Mouse (Mus musculus): Measurements from ENCODE around the gene Plekha5. TPM values are rescaled to one million over a fixed set of nuclear protein-coding genes. Genes with fewer than 3 reads are reported as not detected.
A peak's percentile ranks its signal among the peaks of the same experiment; 100 is the strongest.

The Plekha5 gene
- 27.9 and 30.1 TPM in 2 replicates for polyA plus RNA-seq (2015; fragmentation: Nextera tagmentation; extraction: Ambion mirVana)

- WGBS: 2% methylated on average over 36 of the region's 65 CpGs
- peak within 1 kb of the TSS; percentile 100 for H3K4me3 ChIP-seq (ENCODE audit: low read length)
- peak within 1 kb of the TSS; percentile 93 for H3K27ac ChIP-seq (ENCODE audit: low read length)
- no peaks in the 10 kb centered on the region for H3K27me3 ChIP-seq (replicated peaks; ENCODE audit: control insufficient read depth, insufficient read depth, low read length)
- peak; percentile 94 for ATAC-seq
- no peaks in the 10 kb centered on the region for H3K36me3 ChIP-seq (ENCODE audit: control insufficient read depth, insufficient read depth, low read length)
- peaks cover 5% of the 10 kb centered on the region; the same call in 1 of the 2 replicates for H3K4me1 ChIP-seq (ENCODE audit: control insufficient read depth, insufficient read depth, low read length)
- H3K4me2 ChIP-seq (ENCODE audit: low read depth, low read length): peak within 1 kb of the TSS; percentile 76
- peak within 1 kb of the TSS; percentile 97 for H3K9ac ChIP-seq (ENCODE audit: low read depth, low read length)
- no peaks in the 10 kb centered on the region for H3K9me3 ChIP-seq (ENCODE audit: control insufficient read depth, low read length)
Measured at GRCm38 (mm10) chr6:140423846-140424200, at the start of gene Plekha5. Gene Plekha5, plus strand, starts transcription at chr6:140424054.

- 66% methylated on average over 4 of the region's 4 CpGs for WGBS
- ATAC-seq: no peak
- Histone ChIP-seq H3K36me3 (ENCODE audit: control insufficient read depth, insufficient read depth, low read length) (no peaks in the 10 kb centered on the region), H3K9me3 (ENCODE audit: control insufficient read depth, low read length) (no peaks in the 10 kb centered on the region), H3K4me1 (ENCODE audit: control insufficient read depth, insufficient read depth, low read length) (no peaks in the 10 kb centered on the region), H3K4me3 (ENCODE audit: low read length) (no peak overlapping the region), H3K9ac (ENCODE audit: low read depth, low read length) (no peak overlapping the region), H3K27ac (ENCODE audit: low read length) (no peak overlapping the region), H3K4me2 (ENCODE audit: low read depth, low read length) (no peak overlapping the region), H3K27me3 (replicated peaks; ENCODE audit: control insufficient read depth, insufficient read depth, low read length) (no peaks in the 10 kb centered on the region)
Measured at GRCm38 (mm10) chr6:140375671-140376070, 48.2 kb upstream of the Plekha5 start.

GRCm38 (mm10) chr6:140380588-140380987 lies 43.3 kb upstream of the Plekha5 start:
- Histone ChIP-seq H3K9me3 (ENCODE audit: control insufficient read depth, low read length) (no peaks in the 10 kb centered on the region), H3K4me3 (ENCODE audit: low read length) (no peak overlapping the region), H3K9ac (ENCODE audit: low read depth, low read length) (no peak overlapping the region), H3K36me3 (ENCODE audit: control insufficient read depth, insufficient read depth, low read length) (no peaks in the 10 kb centered on the region), H3K4me1 (ENCODE audit: control insufficient read depth, insufficient read depth, low read length) (no peaks in the 10 kb centered on the region), H3K27me3 (replicated peaks; ENCODE audit: control insufficient read depth, insufficient read depth, low read length) (no peaks in the 10 kb centered on the region), H3K4me2 (ENCODE audit: low read depth, low read length) (no peak overlapping the region), H3K27ac (ENCODE audit: low read length) (no peak overlapping the region)
- 57% methylated on average over 2 of the region's 2 CpGs for WGBS
- peak; percentile 78 for ATAC-seq

- Histone ChIP-seq H3K4me3 (ENCODE audit: low read length) (no peak overlapping the region), H3K27me3 (replicated peaks; ENCODE audit: control insufficient read depth, insufficient read depth, low read length) (no peaks in the 10 kb centered on the region), H3K4me1 (ENCODE audit: control insufficient read depth, insufficient read depth, low read length) (no peaks in the 10 kb centered on the region), H3K4me2 (ENCODE audit: low read depth, low read length) (no peak overlapping the region), H3K27ac (ENCODE audit: low read length) (no peak overlapping the region), H3K9me3 (ENCODE audit: control insufficient read depth, low read length) (no peaks in the 10 kb centered on the region), H3K36me3 (ENCODE audit: control insufficient read depth, insufficient read depth, low read length) (no peaks in the 10 kb centered on the region), H3K9ac (ENCODE audit: low read depth, low read length) (no peak overlapping the region)
- ATAC-seq: peak; percentile 20; the same call in 1 of the 2 replicates
- WGBS: 82% methylated on average over 8 of the region's 8 CpGs
Measured at GRCm38 (mm10) chr6:140381162-140381561, 42.7 kb upstream of the Plekha5 start.

GRCm38 (mm10) chr6:140383580-140384400 lies 40.1 kb upstream of the Plekha5 start:
- ATAC-seq: no peak
- H3K9ac ChIP-seq (ENCODE audit: low read depth, low read length): no peak overlapping the region
- no peaks in the 10 kb centered on the region for H3K36me3 ChIP-seq (ENCODE audit: control insufficient read depth, insufficient read depth, low read length)
- H3K4me1 ChIP-seq (ENCODE audit: control insufficient read depth, insufficient read depth, low read length): no peaks in the 10 kb centered on the region
- H3K4me3 ChIP-seq (ENCODE audit: low read length): no peak overlapping the region
- H3K27me3 ChIP-seq (replicated peaks; ENCODE audit: control insufficient read depth, insufficient read depth, low read length): no peaks in the 10 kb centered on the region
- WGBS: 86% methylated on average over 10 of the region's 10 CpGs
- H3K27ac ChIP-seq (ENCODE audit: low read length): no peak overlapping the region
- H3K9me3 ChIP-seq (ENCODE audit: control insufficient read depth, low read length): no peaks in the 10 kb centered on the region
- H3K4me2 ChIP-seq (ENCODE audit: low read depth, low read length): no peak overlapping the region

- WGBS: 95% methylated on average over 7 of the region's 7 CpGs
- Histone ChIP-seq H3K4me1 (ENCODE audit: control insufficient read depth, insufficient read depth, low read length) (no peaks in the 10 kb centered on the region), H3K4me2 (ENCODE audit: low read depth, low read length) (no peak overlapping the region), H3K36me3 (ENCODE audit: control insufficient read depth, insufficient read depth, low read length) (no peaks in the 10 kb centered on the region), H3K9me3 (ENCODE audit: control insufficient read depth, low read length) (no peaks in the 10 kb centered on the region), H3K4me3 (ENCODE audit: low read length) (no peak overlapping the region), H3K27me3 (replicated peaks; ENCODE audit: control insufficient read depth, insufficient read depth, low read length) (no peaks in the 10 kb centered on the region), H3K9ac (ENCODE audit: low read depth, low read length) (no peak overlapping the region), H3K27ac (ENCODE audit: low read length) (no peak overlapping the region)
- no peak for ATAC-seq
Measured at GRCm38 (mm10) chr6:140396687-140397086, 27.2 kb upstream of the Plekha5 start.

GRCm38 (mm10) chr6:140402766-140403310 lies 21.0 kb upstream of the Plekha5 start:
- H3K9me3 ChIP-seq (ENCODE audit: control insufficient read depth, low read length): no peaks in the 10 kb centered on the region
- no peak overlapping the region; the same call in 1 of the 2 replicates for H3K27ac ChIP-seq (ENCODE audit: low read length)
- H3K27me3 ChIP-seq (replicated peaks; ENCODE audit: control insufficient read depth, insufficient read depth, low read length): no peaks in the 10 kb centered on the region
- no peak overlapping the region for H3K4me2 ChIP-seq (ENCODE audit: low read depth, low read length)
- no peak overlapping the region for H3K4me3 ChIP-seq (ENCODE audit: low read length)
- no peak overlapping the region for H3K9ac ChIP-seq (ENCODE audit: low read depth, low read length)
- H3K4me1 ChIP-seq (ENCODE audit: control insufficient read depth, insufficient read depth, low read length): peaks cover 3% of the 10 kb centered on the region; the same call in 1 of the 2 replicates
- WGBS: 42% methylated on average over 13 of the region's 13 CpGs
- H3K36me3 ChIP-seq (ENCODE audit: control insufficient read depth, insufficient read depth, low read length): no peaks in the 10 kb centered on the region
- peak; percentile 98 for ATAC-seq

- 75% methylated on average over 3 of the region's 3 CpGs for WGBS
- ATAC-seq: no peak
- no peak overlapping the region for H3K9ac ChIP-seq (ENCODE audit: low read depth, low read length)
Measured at GRCm38 (mm10) chr6:140411996-140412395, 11.9 kb upstream of the Plekha5 start.

GRCm38 (mm10) chr6:140423041-140423845 lies 611 bp upstream of the Plekha5 start:
- H3K9ac ChIP-seq (ENCODE audit: low read depth, low read length): peak overlapping the region; percentile 97
- 15% methylated on average over 29 of the region's 29 CpGs for WGBS
- ATAC-seq: no peak
- peak overlapping the region; percentile 100 for H3K4me3 ChIP-seq (ENCODE audit: low read length)
- H3K27ac ChIP-seq (ENCODE audit: low read length): peak overlapping the region; percentile 93
- peaks cover 5% of the 10 kb centered on the region; the same call in 1 of the 2 replicates for H3K4me1 ChIP-seq (ENCODE audit: control insufficient read depth, insufficient read depth, low read length)
- H3K4me2 ChIP-seq (ENCODE audit: low read depth, low read length): peak overlapping the region; percentile 76
- no peaks in the 10 kb centered on the region for H3K36me3 ChIP-seq (ENCODE audit: control insufficient read depth, insufficient read depth, low read length)
- H3K9me3 ChIP-seq (ENCODE audit: control insufficient read depth, low read length): no peaks in the 10 kb centered on the region
- no peaks in the 10 kb centered on the region for H3K27me3 ChIP-seq (replicated peaks; ENCODE audit: control insufficient read depth, insufficient read depth, low read length)

More at GRCm38 (mm10) chr6:140411996-140412395, 11.9 kb upstream of the Plekha5 start:
- Histone ChIP-seq H3K36me3 (ENCODE audit: control insufficient read depth, insufficient read depth, low read length) (no peaks in the 10 kb centered on the region), H3K27me3 (replicated peaks; ENCODE audit: control insufficient read depth, insufficient read depth, low read length) (no peaks in the 10 kb centered on the region), H3K27ac (ENCODE audit: low read length) (no peak overlapping the region), H3K4me1 (ENCODE audit: control insufficient read depth, insufficient read depth, low read length) (no peaks in the 10 kb centered on the region), H3K4me2 (ENCODE audit: low read depth, low read length) (no peak overlapping the region), H3K9me3 (ENCODE audit: control insufficient read depth, low read length) (no peaks in the 10 kb centered on the region), H3K4me3 (ENCODE audit: low read length) (no peak overlapping the region)

Data from intestine, embryonic 16.5 days (tissue).